Mouse (Mus musculus) monocyte, adult 5-6 weeks (primary cell): ENCODE measurements around the gene Acly. TPM values are rescaled to one million over a fixed set of nuclear protein-coding genes. Genes with fewer than 3 reads are reported as not detected.

ENCODE experiments used
- ATAC-seq: fragments of 153-309, 156-312 bp; replicated peaks from 2 replicates; pipeline ENCODE4 v1.8.0; 2017; ENCODE audit warnings: mild to moderate bottlenecking; ENCODE audit not compliant: low TSS enrichment, insufficient number of reproducible peaks, severe bottlenecking, poor library complexity, low FRiP score
- total RNA-seq: library from RNA; stranded (forward); fragments of 200-1000, 200-491, 200-594 nt; gene quantifications from 3 replicates; pipeline ENCODE4 v1.2.3, GENCODE M21; 2017

Gene Acly
- total RNA-seq, 1 experiment from 2014 or later: 104 TPM

GRCm38 (mm10) chr11:100518188-100518591 lies 9.6 kb downstream of the Acly start:
- no peak for ATAC-seq

- no peak for ATAC-seq
These were observed 11.5 kb downstream of the Acly start for GRCm38 (mm10) chr11:100516291-100516690.

DNA sequence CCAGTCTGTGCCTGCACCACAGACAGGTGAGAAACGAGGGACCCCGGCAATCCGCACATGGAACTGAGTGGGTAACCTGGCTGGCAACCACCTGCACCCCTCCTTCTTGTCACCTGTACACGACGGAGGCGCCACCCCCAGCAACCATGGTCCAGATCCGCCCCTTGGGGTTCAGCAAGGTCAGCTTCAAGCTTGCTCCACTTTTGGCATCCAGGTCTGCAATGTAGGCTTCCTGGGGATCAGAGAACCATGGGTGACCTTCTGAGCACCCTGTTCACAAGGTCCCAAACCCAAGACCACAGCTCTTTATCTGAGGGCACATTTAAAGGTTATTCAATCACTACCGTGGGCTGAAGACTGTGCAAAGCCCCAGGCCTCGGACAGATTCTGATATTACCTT lies 12.0 kb downstream of the Acly start:
- no peak for ATAC-seq

- no peak for ATAC-seq
These were observed 12.7 kb downstream of the Acly start for GRCm38 (mm10) chr11:100515061-100515460.

GRCm38 (mm10) chr11:100513716-100514115 lies 14.1 kb downstream of the Acly start:
- ATAC-seq: no peak

- no peak for ATAC-seq
These were observed 15.4 kb downstream of the Acly start for GRCm38 (mm10) chr11:100512384-100512783.

DNA sequence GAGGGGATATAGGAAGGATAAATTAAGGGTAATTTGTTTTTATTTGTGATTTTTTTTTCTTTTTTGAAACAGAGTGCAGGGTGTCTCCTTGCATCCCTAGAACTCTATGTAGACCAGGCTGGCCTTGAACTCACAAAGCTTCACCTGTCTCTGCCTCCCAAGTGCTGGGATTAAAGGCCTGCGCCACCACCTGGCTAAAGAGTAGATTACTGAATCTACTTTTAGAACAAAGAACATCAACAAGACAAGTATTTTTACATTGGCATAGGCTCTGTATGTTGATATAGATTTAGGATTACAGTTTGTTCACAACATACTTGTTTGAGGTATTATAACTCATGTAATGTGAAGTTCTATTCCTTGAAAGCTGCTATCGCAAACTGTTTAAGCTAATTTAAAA lies 17.2 kb downstream of the Acly start:
- ATAC-seq: no peak

- no peak for ATAC-seq
These were observed 21.8 kb downstream of the Acly start for GRCm38 (mm10) chr11:100505997-100506396.

DNA sequence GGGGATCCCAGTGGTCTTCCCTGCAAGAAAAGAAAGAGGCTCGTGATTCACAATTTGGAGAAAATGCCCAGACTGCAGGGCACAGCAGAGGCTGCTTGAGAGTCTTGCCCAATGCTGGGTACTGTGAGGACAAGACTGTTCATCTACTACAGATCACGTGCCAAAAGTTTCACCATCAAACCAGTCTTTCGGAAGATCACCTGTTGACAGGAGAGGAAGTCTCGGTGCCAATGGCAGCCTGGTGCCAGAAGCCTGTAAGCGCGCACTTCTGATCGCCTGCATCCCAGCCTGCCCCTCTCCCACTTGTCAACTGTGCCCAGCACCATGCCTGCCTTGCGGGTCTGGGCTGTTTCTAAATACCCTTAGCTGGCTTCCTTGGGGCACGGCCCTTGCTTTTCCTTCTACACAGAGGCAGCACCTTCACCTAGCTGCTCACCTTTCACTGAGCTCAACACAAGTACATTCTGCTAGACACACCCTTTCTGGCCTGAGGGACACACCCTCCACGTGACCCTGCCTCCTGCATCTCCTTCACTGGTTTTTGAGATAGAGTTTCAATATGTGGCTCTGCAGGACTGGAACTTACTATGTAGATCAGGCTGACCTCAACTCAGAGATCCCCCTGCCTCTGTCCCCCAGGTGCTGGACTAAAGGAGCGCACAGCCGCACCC lies 22.7 kb downstream of the Acly start:
- no peak for ATAC-seq

GRCm38 (mm10) chr11:100501321-100501720 lies 26.5 kb downstream of the Acly start:
- no peak for ATAC-seq

- no peak for ATAC-seq
These were observed 27.1 kb downstream of the Acly start for GRCm38 (mm10) chr11:100500651-100501050.

GRCm38 (mm10) chr11:100500241-100500640 lies 27.6 kb downstream of the Acly start:
- ATAC-seq: no peak

DNA sequence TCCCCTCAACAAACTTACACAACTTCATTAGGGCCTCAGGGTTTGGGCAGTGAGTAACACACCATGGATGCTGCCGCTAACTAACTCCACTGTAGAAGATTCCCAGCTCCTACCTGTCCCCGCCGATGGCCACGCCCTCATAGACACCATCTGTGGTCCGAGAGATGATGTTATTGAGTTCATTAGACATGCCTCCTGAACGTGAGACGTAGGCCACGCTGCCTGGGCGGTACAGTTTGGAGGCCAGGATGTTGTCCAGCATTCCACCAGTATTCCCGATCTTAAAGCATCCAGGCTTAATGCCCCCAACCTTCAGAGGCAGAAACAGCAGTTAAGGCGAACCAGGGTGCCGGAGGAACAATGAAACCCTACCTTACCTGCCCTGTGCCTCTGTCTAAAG lies 34.0 kb downstream of the Acly start:
- no peak for ATAC-seq

- ATAC-seq: no peak
These were observed 36.8 kb downstream of the Acly start for GRCm38 (mm10) chr11:100490951-100491350.

DNA sequence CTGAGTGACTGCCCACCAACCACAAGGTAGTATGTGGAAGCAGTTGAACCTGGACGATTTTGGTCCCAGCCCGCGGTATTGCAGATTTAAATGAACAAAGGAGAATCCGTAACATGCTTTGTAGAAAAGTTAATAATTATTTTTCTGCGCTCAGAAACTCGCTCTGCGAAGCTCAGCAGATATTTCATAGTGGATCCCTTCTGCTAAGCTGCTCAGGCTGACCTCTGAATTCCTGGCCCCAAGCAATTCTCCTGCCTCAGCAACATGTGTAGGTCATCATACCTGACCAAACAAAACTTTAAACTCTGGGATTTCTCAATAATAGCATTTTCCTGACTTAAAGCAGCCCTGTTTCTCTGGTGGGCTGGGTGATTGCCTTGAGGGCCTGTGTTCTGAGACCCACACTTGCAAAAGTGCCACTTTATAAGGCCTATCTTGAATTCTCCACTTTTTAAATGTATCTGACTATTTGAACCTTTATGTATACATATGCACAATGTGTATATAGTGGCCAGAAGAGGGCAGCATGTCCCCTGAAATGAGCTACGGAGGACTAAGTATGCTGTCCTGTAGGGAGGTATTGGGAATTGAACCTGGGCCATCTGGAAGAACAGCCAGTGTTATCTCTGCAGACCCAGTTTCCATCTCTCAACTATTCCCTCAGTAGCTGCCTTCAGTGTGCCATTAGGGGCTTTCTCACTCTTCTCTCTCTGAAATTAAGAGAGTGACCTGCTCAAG lies 41.8 kb downstream of the Acly start:
- no peak for ATAC-seq

- ATAC-seq: no peak
These were observed 43.3 kb downstream of the Acly start for GRCm38 (mm10) chr11:100484461-100484860.

DNA sequence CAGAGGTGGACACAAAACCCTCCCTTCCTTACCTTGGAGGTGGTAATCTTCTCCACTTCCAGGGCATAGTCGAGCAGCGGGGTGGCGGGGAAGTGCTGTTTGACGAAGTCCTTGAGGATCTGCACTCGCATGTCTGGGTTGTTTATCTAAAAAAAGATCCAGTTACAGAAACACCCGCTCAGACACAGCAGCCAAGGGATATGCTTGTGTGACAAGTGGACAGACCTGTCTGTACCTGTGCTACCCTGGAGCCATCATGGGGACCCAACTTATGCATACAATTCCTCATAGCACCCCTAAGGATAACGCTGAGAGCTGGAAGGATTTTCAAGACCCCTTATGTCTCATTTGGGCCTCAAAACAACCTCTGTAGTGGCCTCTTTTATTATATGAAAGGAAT lies 48.6 kb downstream of the Acly start:
- no peak for ATAC-seq

GRCm38 (mm10) chr11:100476281-100476680 lies 51.5 kb downstream of the Acly start:
- no peak for ATAC-seq

DNA sequence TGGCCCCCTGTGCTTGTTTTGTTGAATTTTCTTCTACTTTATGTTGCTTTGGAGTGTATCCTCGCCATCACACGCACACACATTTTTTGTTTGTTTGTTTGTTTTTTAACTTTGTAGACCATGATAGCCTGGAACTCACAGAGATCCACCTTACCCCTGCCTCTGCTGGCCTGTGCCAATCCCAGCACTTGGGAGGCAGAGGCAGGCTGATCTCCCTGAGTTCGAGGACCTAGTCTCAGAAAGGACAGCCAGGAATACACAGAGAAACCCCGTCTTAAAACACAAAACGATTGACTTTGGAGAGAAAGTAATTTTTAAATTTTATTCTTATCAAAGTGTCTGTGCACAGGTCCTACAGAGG lies 54.9 kb downstream of the Acly start:
- ATAC-seq: 0 out of 2 replicates have a peak, but pooled peaks have one; percentile 2

GRCm38 (mm10) chr11:100472197-100472934 lies 55.4 kb downstream of the Acly start, which contains the start of gene Klhl11:
Klhl11 (minus strand) TSS chr11:100472741.
- peak; percentile 98 for ATAC-seq
